Mouse (Mus musculus): ENCODE data around the gene Als2. TPM values are rescaled to one million over a fixed set of nuclear protein-coding genes. Genes with fewer than 3 reads are reported as not detected.

Gene Als2
- total and polyA plus RNA-seq, 2 experiments from 2014 or later = 11.0 to 39.4 TPM

DNA sequence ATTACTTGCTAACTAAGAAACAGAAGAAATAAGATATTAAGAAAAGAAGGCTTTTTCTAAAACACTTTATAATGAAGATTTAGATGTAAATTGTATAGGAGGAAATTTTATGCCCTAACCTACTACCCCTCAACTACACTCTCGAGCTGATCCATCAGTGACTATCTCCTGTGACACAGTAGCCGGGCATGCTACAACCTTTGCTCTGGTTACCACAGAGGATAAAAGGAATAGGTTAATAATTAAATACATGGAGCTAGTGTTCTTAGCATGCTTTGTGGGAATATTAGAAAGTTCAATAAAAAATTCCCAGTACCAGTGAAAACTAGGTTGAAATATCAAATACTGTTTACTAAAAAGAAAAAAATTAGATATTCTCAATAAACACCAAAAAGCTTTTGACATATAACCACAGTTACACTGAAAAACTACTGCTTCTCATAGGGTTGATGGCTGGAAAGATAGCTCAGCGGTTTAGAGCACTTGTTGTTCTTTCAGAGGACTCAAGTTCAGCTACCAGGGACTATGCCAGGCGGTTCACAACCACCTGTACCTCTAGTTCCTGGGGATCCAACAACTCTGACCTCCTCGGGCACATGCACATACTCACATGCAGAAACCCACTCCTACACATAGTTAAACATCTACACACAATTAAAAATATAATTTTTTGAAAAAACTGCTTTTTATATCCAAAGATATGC lies 24.8 kb downstream of the Als2 start:
- Histone ChIP-seq H3K4me2 (ENCODE audit: low read depth) (no peak overlapping the region), H3K9me3 (ENCODE audit: low read length) (no peaks in the 10 kb centered on the region), H3K4me1 (ENCODE audit: insufficient read depth) (no peaks in the 10 kb centered on the region), H3K27me3 (ENCODE audit: insufficient read depth, low read length) (no peaks in the 10 kb centered on the region), H3K4me3 (ENCODE audit: low read depth, low read length) (no peak overlapping the region), H3K9ac (no peak overlapping the region), H3K27ac (ENCODE audit: low read depth, low read length) (no peak overlapping the region), H3K36me3 (ENCODE audit: insufficient read depth) (peaks cover 29% of the 10 kb centered on the region)
- WGBS = 87% methylated on average over 5 of the region's 5 CpGs
- TF ChIP-seq CTCF (IDR thresholded peaks at IDR 0.05; ENCODE audit: low read depth) = no peak
- DNase-seq (no peak), ATAC-seq (no peak)

DNA sequence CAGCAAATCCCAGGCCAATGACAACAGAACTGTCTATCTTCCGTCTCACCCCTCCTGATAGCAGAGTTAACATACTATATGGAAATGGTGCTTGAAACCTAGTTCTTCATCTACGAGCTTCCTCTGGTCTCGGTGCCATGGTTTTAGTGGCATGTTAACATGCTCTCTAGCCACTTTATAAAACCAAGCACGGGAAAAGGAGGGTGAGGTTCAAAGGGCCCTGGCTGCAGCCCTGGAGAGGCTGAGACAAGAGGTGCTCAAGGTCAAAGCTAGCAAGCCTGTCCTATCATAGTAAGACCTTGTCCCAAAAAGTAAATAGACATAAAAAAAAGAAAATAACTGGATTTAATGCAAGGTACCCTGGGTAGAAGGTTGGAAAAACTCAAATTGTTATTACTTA lies 25.4 kb downstream of the Als2 start:
- Histone ChIP-seq H3K4me2 (ENCODE audit: low read depth) (no peak overlapping the region), H3K27ac (ENCODE audit: low read depth, low read length) (no peak overlapping the region), H3K4me1 (ENCODE audit: insufficient read depth) (no peaks in the 10 kb centered on the region), H3K36me3 (ENCODE audit: insufficient read depth) (peaks cover 32% of the 10 kb centered on the region), H3K27me3 (ENCODE audit: insufficient read depth, low read length) (no peaks in the 10 kb centered on the region), H3K9me3 (ENCODE audit: low read length) (no peaks in the 10 kb centered on the region), H3K4me3 (ENCODE audit: low read depth, low read length) (no peak overlapping the region), H3K9ac (no peak overlapping the region)
- WGBS = 88% methylated on average over 4 of the region's 4 CpGs
- no peak for DNase-seq
- no peak for ATAC-seq
- TF ChIP-seq CTCF (IDR thresholded peaks at IDR 0.05; ENCODE audit: low read depth) = no peak

- Histone ChIP-seq H3K4me3 (ENCODE audit: low read depth, low read length) (no peak overlapping the region), H3K4me2 (ENCODE audit: low read depth) (no peak overlapping the region), H3K36me3 (ENCODE audit: insufficient read depth) (peaks cover 16% of the 10 kb centered on the region), H3K9ac (no peak overlapping the region), H3K9me3 (ENCODE audit: low read length) (no peaks in the 10 kb centered on the region), H3K27me3 (ENCODE audit: insufficient read depth, low read length) (no peaks in the 10 kb centered on the region), H3K4me1 (ENCODE audit: insufficient read depth) (no peaks in the 10 kb centered on the region), H3K27ac (ENCODE audit: low read depth, low read length) (no peak overlapping the region)
- DNase-seq (no peak), ATAC-seq (no peak)
- TF ChIP-seq CTCF (IDR thresholded peaks at IDR 0.05; ENCODE audit: low read depth) = no peak
- 75% methylated on average over 1 of the region's 1 CpGs for WGBS
Measured at GRCm38 (mm10) chr1:59208331-59208730, 28.7 kb downstream of the Als2 start.

DNA sequence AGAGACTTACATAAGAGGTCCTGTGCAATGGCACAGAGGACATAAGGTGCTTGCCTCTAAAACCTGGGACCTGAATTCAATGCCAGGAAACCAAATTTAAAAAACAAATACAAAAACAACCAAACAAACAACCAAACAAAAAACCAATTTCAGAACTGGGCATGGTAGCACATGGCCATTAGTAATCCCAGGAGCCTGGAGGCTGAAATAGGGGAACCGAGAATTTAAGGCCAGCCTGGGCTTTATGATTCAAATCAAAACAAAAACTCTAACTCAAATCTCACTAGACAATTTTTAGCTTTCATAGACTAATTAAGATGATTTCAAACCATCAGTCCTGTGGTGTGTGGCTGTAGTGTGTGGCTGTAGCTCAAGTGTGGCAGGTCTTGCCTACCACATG lies 32.5 kb downstream of the Als2 start:
- no peak overlapping the region for H3K4me2 ChIP-seq (ENCODE audit: low read depth)
- ATAC-seq (no peak), DNase-seq (no peak)
- no peak for TF ChIP-seq CTCF (IDR thresholded peaks at IDR 0.05; ENCODE audit: low read depth)
- H3K27me3 ChIP-seq (ENCODE audit: insufficient read depth, low read length) = no peaks in the 10 kb centered on the region
- H3K36me3 ChIP-seq (ENCODE audit: insufficient read depth) = peaks cover 41% of the 10 kb centered on the region
- no peaks in the 10 kb centered on the region for H3K9me3 ChIP-seq (ENCODE audit: low read length)
- H3K9ac ChIP-seq = no peak overlapping the region
- H3K4me3 ChIP-seq (ENCODE audit: low read depth, low read length) = no peak overlapping the region
- H3K4me1 ChIP-seq (ENCODE audit: insufficient read depth) = no peaks in the 10 kb centered on the region
- WGBS = 93% methylated on average over 1 of the region's 1 CpGs
- H3K27ac ChIP-seq (ENCODE audit: low read depth, low read length) = no peak overlapping the region

GRCm38 (mm10) chr1:59202367-59202766 lies 34.7 kb downstream of the Als2 start:
- Histone ChIP-seq H3K36me3 (ENCODE audit: insufficient read depth) (peaks cover 36% of the 10 kb centered on the region), H3K27ac (ENCODE audit: low read depth, low read length) (no peak overlapping the region), H3K4me2 (ENCODE audit: low read depth) (no peak overlapping the region), H3K9me3 (ENCODE audit: low read length) (no peaks in the 10 kb centered on the region), H3K4me1 (ENCODE audit: insufficient read depth) (no peaks in the 10 kb centered on the region), H3K4me3 (ENCODE audit: low read depth, low read length) (no peak overlapping the region), H3K9ac (no peak overlapping the region), H3K27me3 (ENCODE audit: insufficient read depth, low read length) (no peaks in the 10 kb centered on the region)
- no peak for ATAC-seq
- WGBS = 94% methylated on average over 10 of the region's 10 CpGs
- DNase-seq = no peak
- no peak for TF ChIP-seq CTCF (IDR thresholded peaks at IDR 0.05; ENCODE audit: low read depth)

DNA sequence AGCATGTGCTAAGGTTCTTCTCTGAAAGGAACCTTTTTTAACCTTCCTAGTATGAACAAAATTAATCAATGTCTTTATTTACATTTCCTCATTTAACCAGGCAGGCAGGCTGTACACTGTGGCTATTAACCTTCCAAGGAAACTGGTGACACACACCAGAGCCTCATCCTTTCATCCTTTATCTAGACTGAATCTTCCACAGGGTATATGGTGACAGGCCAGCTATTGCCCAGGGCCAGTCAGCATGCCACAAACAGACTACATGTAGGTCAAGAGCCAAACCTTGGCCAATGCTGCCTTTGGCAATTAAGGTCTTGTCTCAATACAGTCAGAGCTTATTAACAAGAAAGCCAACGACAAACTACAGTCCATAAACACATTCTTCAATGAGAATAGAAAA lies 35.5 kb downstream of the Als2 start:
- no peak for TF ChIP-seq CTCF (IDR thresholded peaks at IDR 0.05; ENCODE audit: low read depth)
- WGBS = 92% methylated on average over 1 of the region's 1 CpGs

GRCm38 (mm10) chr1:59200960-59201359 lies 36.1 kb downstream of the Als2 start:
- ATAC-seq (no peak), DNase-seq (no peak)
- H3K4me2 ChIP-seq (ENCODE audit: low read depth) = no peak overlapping the region
- no peaks in the 10 kb centered on the region for H3K4me1 ChIP-seq (ENCODE audit: insufficient read depth)
- no peak overlapping the region for H3K9ac ChIP-seq
- H3K27me3 ChIP-seq (ENCODE audit: insufficient read depth, low read length) = no peaks in the 10 kb centered on the region
- 92% methylated on average over 5 of the region's 5 CpGs for WGBS
- peaks cover 40% of the 10 kb centered on the region for H3K36me3 ChIP-seq (ENCODE audit: insufficient read depth)
- no peak overlapping the region for H3K27ac ChIP-seq (ENCODE audit: low read depth, low read length)
- TF ChIP-seq CTCF (IDR thresholded peaks at IDR 0.05; ENCODE audit: low read depth) = no peak
- H3K9me3 ChIP-seq (ENCODE audit: low read length) = no peaks in the 10 kb centered on the region
- no peak overlapping the region for H3K4me3 ChIP-seq (ENCODE audit: low read depth, low read length)

More for the DNA sequence above, 35.5 kb downstream of the Als2 start:
- Histone ChIP-seq H3K9ac (no peak overlapping the region), H3K36me3 (ENCODE audit: insufficient read depth) (peaks cover 34% of the 10 kb centered on the region), H3K4me3 (ENCODE audit: low read depth, low read length) (no peak overlapping the region), H3K4me2 (ENCODE audit: low read depth) (no peak overlapping the region), H3K9me3 (ENCODE audit: low read length) (no peaks in the 10 kb centered on the region), H3K27me3 (ENCODE audit: insufficient read depth, low read length) (no peaks in the 10 kb centered on the region), H3K27ac (ENCODE audit: low read depth, low read length) (no peak overlapping the region), H3K4me1 (ENCODE audit: insufficient read depth) (no peaks in the 10 kb centered on the region)
- DNase-seq (no peak), ATAC-seq (no peak)

Data from forebrain, postnatal 0 days (tissue).